Mouse (Mus musculus) layer of hippocampus, adult 11-12 months (tissue): Measurements from ENCODE around the gene Galnt2.

Experiments
- DNase-seq: peaks from one replicate; pipeline ENCODE4 v3.0.0; 2022; ENCODE audit warnings: low spot score

Galnt2 gene

GRCm38 (mm10) chr8:124292965-124293364 is 61.8 kb downstream of the Galnt2 start:
- DNase-seq = no peak

GRCm38 (mm10) chr8:124294425-124294824 is 63.2 kb downstream of the Galnt2 start:
- DNase-seq = no peak

- no peak for DNase-seq
Observed at GRCm38 (mm10) chr8:124294900-124295299, 63.7 kb downstream of the Galnt2 start.

GRCm38 (mm10) chr8:124295357-124295756 is 64.2 kb downstream of the Galnt2 start:
- no peak for DNase-seq

GRCm38 (mm10) chr8:124301512-124301911 is 70.3 kb downstream of the Galnt2 start:
- DNase-seq = no peak

- DNase-seq = no peak
Observed at GRCm38 (mm10) chr8:124301935-124302555, 70.9 kb downstream of the Galnt2 start.

- no peak for DNase-seq
Observed at GRCm38 (mm10) chr8:124303211-124303902, 72.2 kb downstream of the Galnt2 start.

- DNase-seq = no peak
Observed at GRCm38 (mm10) chr8:124304141-124304540, 73.0 kb downstream of the Galnt2 start.

GRCm38 (mm10) chr8:124306574-124306973 is 75.4 kb downstream of the Galnt2 start:
- no peak for DNase-seq

- DNase-seq = no peak
Observed at GRCm38 (mm10) chr8:124307700-124308099, 76.5 kb downstream of the Galnt2 start.

- DNase-seq = no peak
Observed at GRCm38 (mm10) chr8:124310509-124310908, 79.3 kb downstream of the Galnt2 start.

- no peak for DNase-seq
Observed at GRCm38 (mm10) chr8:124311111-124311510, 79.9 kb downstream of the Galnt2 start.

- no peak for DNase-seq
Observed at GRCm38 (mm10) chr8:124311723-124312122, 80.5 kb downstream of the Galnt2 start.

- DNase-seq = no peak
Observed at GRCm38 (mm10) chr8:124312228-124312627, 81.0 kb downstream of the Galnt2 start.

GRCm38 (mm10) chr8:124314803-124315202 is 83.6 kb downstream of the Galnt2 start:
- DNase-seq = peak; percentile 59

- no peak for DNase-seq
Observed at GRCm38 (mm10) chr8:124316466-124317136, 85.4 kb downstream of the Galnt2 start.

GRCm38 (mm10) chr8:124317191-124317682 is 86.0 kb downstream of the Galnt2 start:
- no peak for DNase-seq

GRCm38 (mm10) chr8:124317821-124318220 is 86.6 kb downstream of the Galnt2 start:
- DNase-seq = no peak

- DNase-seq = no peak
Observed at GRCm38 (mm10) chr8:124318612-124319315, 87.6 kb downstream of the Galnt2 start.

GRCm38 (mm10) chr8:124319316-124319652 is 88.1 kb downstream of the Galnt2 start:
- no peak for DNase-seq

- no peak for DNase-seq
Observed at GRCm38 (mm10) chr8:124321227-124321840, 90.1 kb downstream of the Galnt2 start.

- peak; percentile 31 for DNase-seq
Observed at GRCm38 (mm10) chr8:124323356-124323755, 92.2 kb downstream of the Galnt2 start.
